Mouse (Mus musculus) granulocyte monocyte progenitor cell, adult 5-6 weeks (primary cell): ENCODE data around the gene Eqtn. TPM values are rescaled to one million over a fixed set of nuclear protein-coding genes. Genes with fewer than 3 reads are reported as not detected.
A peak's percentile ranks its signal among the peaks of the same experiment; 100 is the strongest.

Source experiments
- ATAC-seq: replicated peaks from 2 replicates; pipeline ENCODE4 v1.8.0; 2016; ENCODE audit warnings: mild to moderate bottlenecking, moderate TSS enrichment, inconsistent platforms; ENCODE audit not compliant: poor library complexity, severe bottlenecking
- total RNA-seq, 2 experiments: library from RNA; stranded (forward) in 1 of 2; stranded (reverse) in 1 of 2; fragments of 200-712, 200-1000 nt in 1 of 2; fragments of >200 nt in 1 of 2; fragmentation: Nextera tagmentation in 1 of 2; gene quantifications; 2 replicates each; pipeline ENCODE4 v1.2.3; 2014 to 2017

Gene Eqtn
- 0.77 and 3.2 TPM in 2 replicates for total RNA-seq (2014; fragmentation: Nextera tagmentation)
- not detected in 2 replicates for total RNA-seq (2017)

DNA sequence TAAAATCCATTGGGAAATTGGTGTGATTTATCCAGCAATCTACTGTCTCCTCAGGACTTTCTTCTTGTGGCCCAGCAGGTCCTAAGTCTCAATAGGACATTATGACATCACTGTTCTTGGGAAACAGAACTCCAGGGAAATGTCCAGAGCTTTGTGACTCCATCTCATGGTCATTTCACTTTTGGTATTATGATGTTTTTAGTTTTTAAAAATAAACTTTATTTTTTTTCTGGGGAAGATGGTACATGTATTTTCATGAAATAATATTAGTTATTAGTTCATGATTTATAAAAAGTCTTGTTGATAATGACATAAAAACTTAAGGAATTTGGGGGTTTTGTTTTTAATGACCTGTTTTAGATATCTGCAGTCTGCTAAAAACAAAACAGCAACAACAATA is at the start of gene Eqtn:
Gene Eqtn, minus strand, starts transcription at position 101 of the 400 bp plus-strand sequence.
- no peak for ATAC-seq

GRCm38 (mm10) chr4:94973321-94973720 is 44.7 kb upstream of the Eqtn start:
- no peak for ATAC-seq

- ATAC-seq, result no peak
Observed at GRCm38 (mm10) chr4:94952773-94953172, 24.1 kb upstream of the Eqtn start.

DNA sequence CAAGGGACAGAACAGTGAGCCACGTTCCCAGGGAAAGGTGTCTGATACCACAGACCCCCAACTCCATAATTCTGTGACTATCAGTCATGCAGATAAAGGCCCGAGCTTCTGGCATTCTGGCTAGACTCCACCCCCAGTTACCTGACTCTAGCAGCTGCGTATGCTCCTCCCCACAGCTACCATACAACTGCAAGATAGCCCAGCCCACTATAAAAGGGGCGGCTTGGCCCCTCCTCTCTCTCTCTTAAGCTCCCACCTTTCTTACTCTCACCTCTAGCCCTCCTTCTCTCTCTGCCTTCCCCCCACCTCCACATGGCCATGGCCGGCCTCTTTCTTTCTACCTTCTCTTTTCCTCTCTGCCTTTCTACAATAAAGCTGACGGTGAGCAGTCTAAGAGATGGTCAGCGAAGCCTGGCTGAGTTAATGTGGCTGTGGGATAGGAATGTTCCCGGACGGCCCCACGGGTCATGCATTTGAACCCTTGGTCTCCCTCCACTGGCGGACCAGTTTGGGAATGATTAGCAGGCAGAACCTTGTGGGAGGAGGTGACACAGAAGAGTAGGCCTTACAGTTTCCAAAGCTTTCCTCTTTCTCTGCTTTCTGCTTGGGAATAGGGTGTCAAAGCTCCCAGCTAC is 12.7 kb upstream of the Eqtn start:
- no peak for ATAC-seq

DNA sequence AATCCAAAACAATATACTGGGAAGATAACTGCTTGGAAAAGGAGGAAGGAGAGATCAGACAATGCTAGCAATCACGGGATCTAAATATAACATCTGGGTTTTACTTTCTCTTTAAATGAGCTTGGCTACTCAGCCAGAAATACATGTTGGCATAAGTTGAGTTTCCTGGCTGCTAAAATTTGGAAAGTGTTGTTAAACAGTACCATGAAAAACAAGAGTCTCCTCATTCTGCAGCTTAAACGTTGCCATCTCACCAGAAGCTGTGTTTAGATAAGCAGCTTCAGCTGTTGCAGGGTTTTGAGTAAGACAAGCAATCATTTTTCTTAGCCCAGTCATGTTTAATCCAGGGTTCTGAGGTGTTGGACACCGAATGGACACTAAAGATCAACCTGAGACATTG is 26.9 kb downstream of the Eqtn start:
- ATAC-seq, result no peak

DNA sequence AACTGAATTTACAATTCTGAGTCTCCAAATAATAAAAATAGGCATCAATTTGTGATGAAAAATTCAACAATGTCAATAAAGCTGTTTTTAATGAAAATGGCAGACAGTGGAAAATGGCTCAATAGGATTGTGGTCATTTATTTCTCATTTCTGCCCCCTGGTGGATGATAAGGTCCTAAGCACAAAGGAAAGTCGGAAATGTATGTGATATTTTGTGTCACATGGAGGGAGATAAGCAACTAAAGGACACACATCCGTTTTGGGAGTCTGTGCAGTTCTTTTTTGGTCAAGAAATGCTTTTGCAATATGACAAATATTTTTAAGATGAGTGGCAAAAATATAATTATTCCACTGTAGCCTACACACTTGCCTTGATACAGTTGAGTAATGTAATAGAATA is 27.9 kb downstream of the Eqtn start:
- ATAC-seq, result peak; percentile 78

Other genes starting within 250 kb of the Eqtn start
- 0.26 and 0.84 TPM in 2 replicates for gene Tek, start 189.6 kb downstream of the Eqtn start, total RNA-seq (2014; fragmentation: Nextera tagmentation)
- 0.36 and 4.4 TPM in 2 replicates for gene Tek, start 189.6 kb downstream of the Eqtn start, total RNA-seq (2017)
- gene Mysm1, start 50.3 kb upstream of the Eqtn start, total RNA-seq (2014; fragmentation: Nextera tagmentation), result 28.7 and 30.9 TPM in 2 replicates
- gene Mysm1, start 50.3 kb upstream of the Eqtn start, total RNA-seq (2017), result 41.6 and 44.1 TPM in 2 replicates
- gene Jun, start 123.4 kb upstream of the Eqtn start, total RNA-seq (2014; fragmentation: Nextera tagmentation), result 16.9 and 26.1 TPM in 2 replicates
- 173 and 195 TPM in 2 replicates for gene Jun, start 123.4 kb upstream of the Eqtn start, total RNA-seq (2017)